Mouse (Mus musculus): ENCODE results near the gene Spata17.

- no peak for TF ChIP-seq CTCF (IDR thresholded peaks at IDR 0.05; ENCODE audit: borderline replicate concordance, insufficient read depth, low read depth, low read length)
- no peak for TF ChIP-seq POLR2A (IDR thresholded peaks at IDR 0.05; ENCODE audit: borderline replicate concordance, insufficient read depth, low read length)
Observed at GRCm38 (mm10) chr1:187125733-187126132, 89.5 kb downstream of the Spata17 start.

All from cerebellum, adult 2 months (tissue).